Mouse (Mus musculus): ENCODE data around the gene Ptcd2. TPM values are rescaled to one million over a fixed set of nuclear protein-coding genes. Genes with fewer than 3 reads are reported as not detected.
A peak's percentile ranks its signal among the peaks of the same experiment; 100 is the strongest.

Ptcd2 gene
- total and polyA plus RNA-seq, 3 experiments, result 35.0 to 51.2 (median 49.6) TPM

DNA sequence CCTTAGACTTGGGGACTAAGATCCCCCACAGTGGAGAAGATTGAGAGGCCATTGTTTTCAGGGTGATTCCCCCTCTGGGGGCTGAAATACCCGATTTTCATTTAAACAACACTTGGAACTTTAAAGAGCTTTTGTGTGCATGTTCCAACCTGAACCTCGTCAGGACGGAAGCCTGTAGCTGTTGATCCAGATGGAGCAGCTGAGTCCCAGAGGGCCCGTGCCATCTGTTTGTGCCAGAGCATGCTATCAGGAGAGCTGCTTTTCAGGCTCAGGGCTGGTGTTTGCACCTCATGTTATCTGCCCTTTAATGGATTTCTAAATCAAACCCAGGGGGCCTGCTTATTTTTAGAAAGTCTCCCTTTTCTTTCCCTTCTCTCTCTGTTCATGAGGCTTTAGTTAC lies 19.4 kb upstream of the Ptcd2 start:
- Histone ChIP-seq H3K27ac (no peak overlapping the region), H3K36me3 (ENCODE audit: control insufficient read depth, insufficient read depth, low read length) (no peaks in the 10 kb centered on the region; the same call in 1 of the 2 replicates), H3K79me2 (replicated peaks; ENCODE audit: control insufficient read depth, insufficient read depth, low read length) (no peaks in the 10 kb centered on the region), H3K4me3 (no peak overlapping the region), H3K4me1 (ENCODE audit: control insufficient read depth, insufficient read depth, low read length) (no peaks in the 10 kb centered on the region), H3K9ac (ENCODE audit: low read depth, low read length) (no peak overlapping the region), H3K27me3 (ENCODE audit: control insufficient read depth, insufficient read depth, low read length) (no peaks in the 10 kb centered on the region)
- intact Hi-C loops (cut with DNase I), result no loop called here
- no peak for TF ChIP-seq EP300 (IDR thresholded peaks at IDR 0.05; ENCODE audit: insufficient read depth, low read depth, low read length)
- 48% methylated on average over 4 of the region's 4 CpGs for WGBS
- DNase-seq, result no peak

- H3K27me3 ChIP-seq (ENCODE audit: control insufficient read depth, insufficient read depth, low read length), result no peaks in the 10 kb centered on the region
- H3K79me2 ChIP-seq (replicated peaks; ENCODE audit: control insufficient read depth, insufficient read depth, low read length), result no peaks in the 10 kb centered on the region
- no peaks in the 10 kb centered on the region; the same call in 1 of the 2 replicates for H3K36me3 ChIP-seq (ENCODE audit: control insufficient read depth, insufficient read depth, low read length)
- DNase-seq, result no peak
- no peak overlapping the region for H3K9ac ChIP-seq (ENCODE audit: low read depth, low read length)
- intact Hi-C loops (cut with DNase I), result loop anchor here (5.0 kb wide), 1 partner anchor 593 kb away; no protein-coding TSS in a partner anchor
- no peak overlapping the region for H3K27ac ChIP-seq
- H3K4me3 ChIP-seq, result no peak overlapping the region
- TF ChIP-seq POLR2A (IDR thresholded peaks at IDR 0.05; ENCODE audit: insufficient read depth, low read depth, low read length) (no peak), EP300 (IDR thresholded peaks at IDR 0.05; ENCODE audit: insufficient read depth, low read depth, low read length) (no peak), CTCF (IDR thresholded peaks at IDR 0.05) (no peak)
- WGBS, result 94% methylated on average over 14 of the region's 14 CpGs
- no peaks in the 10 kb centered on the region for H3K4me1 ChIP-seq (ENCODE audit: control insufficient read depth, insufficient read depth, low read length)
These were observed 14.4 kb upstream of the Ptcd2 start for GRCm38 (mm10) chr13:99358921-99359320.

DNA sequence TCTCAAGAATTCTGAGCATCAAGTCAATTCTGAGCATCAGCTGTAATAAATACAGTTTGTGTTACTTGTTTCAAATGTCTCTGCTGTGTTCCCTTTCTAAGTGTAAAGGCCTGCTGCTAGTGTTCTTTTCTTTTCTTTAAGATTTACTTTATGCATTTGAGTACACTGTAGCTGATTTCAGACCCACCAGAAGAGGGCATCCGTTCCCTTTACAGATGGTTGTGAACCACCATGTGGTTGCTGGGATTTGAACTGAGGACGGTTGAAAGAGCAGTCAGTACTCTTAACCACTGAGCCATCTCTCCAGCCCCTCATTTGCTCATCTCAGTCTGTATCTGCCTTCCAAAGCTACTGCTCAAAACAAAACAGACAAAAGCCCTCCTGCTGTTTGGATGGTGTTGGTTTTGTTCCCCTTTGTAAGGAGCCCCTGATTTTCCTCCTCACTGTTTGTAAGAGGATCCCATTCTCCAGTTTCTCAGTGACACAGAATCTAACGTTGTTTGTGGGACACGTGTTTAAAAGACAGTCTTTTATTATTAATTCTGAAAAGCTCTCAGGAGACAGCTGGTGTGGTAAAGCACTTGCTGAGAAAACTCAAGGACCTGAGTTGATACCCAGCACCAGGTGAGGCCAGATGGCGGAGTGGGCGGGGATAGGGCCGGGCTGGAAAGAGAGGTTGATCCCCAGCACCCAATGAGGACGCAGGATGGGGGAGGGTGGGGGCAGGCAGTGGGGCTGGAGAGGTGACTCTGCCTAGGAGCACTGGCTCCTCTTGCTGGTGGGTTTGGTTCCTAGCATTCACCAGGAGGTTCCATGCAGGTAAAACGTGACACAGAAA lies 12.1 kb upstream of the Ptcd2 start:
- TF ChIP-seq CTCF (IDR thresholded peaks at IDR 0.05) (peak; percentile 43), EP300 (IDR thresholded peaks at IDR 0.05; ENCODE audit: insufficient read depth, low read depth, low read length) (no peak), POLR2A (IDR thresholded peaks at IDR 0.05; ENCODE audit: insufficient read depth, low read depth, low read length) (no peak)
- 69% methylated on average over 9 of the region's 9 CpGs for WGBS
- Histone ChIP-seq H3K4me3 (no peak overlapping the region), H3K27ac (no peak overlapping the region), H3K9ac (ENCODE audit: low read depth, low read length) (no peak overlapping the region), H3K79me2 (replicated peaks; ENCODE audit: control insufficient read depth, insufficient read depth, low read length) (no peaks in the 10 kb centered on the region), H3K36me3 (ENCODE audit: control insufficient read depth, insufficient read depth, low read length) (no peaks in the 10 kb centered on the region), H3K27me3 (ENCODE audit: control insufficient read depth, insufficient read depth, low read length) (no peaks in the 10 kb centered on the region), H3K4me1 (ENCODE audit: control insufficient read depth, insufficient read depth, low read length) (no peaks in the 10 kb centered on the region)
- intact Hi-C loops (cut with DNase I), result loop anchor here (5.0 kb wide), 1 partner anchor 596 kb away; no protein-coding TSS in a partner anchor
- DNase-seq, result no peak

DNA sequence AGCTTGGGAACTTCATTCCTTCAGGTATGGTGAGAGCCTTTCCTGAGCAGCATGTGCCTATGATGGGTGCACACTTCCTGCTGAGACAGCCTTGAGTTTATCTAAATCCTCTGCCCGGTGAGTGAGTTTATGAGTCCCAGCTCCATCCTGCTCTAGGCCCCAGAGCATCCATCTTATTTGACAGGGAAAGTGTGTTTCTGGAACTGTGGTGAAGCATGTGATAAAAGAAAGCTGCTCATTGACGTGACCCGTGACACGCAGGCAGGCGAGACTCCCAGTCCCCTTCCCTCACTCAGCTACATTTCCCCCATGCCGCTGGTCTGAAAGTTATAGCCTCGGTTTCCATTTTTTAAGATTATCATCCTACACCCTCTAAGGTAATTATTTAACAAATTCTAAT lies 11.4 kb upstream of the Ptcd2 start:
- no peaks in the 10 kb centered on the region for H3K79me2 ChIP-seq (replicated peaks; ENCODE audit: control insufficient read depth, insufficient read depth, low read length)
- TF ChIP-seq POLR2A (IDR thresholded peaks at IDR 0.05; ENCODE audit: insufficient read depth, low read depth, low read length) (no peak), EP300 (IDR thresholded peaks at IDR 0.05; ENCODE audit: insufficient read depth, low read depth, low read length) (no peak), CTCF (IDR thresholded peaks at IDR 0.05) (no peak)

GRCm38 (mm10) chr13:99355072-99355471 lies 10.6 kb upstream of the Ptcd2 start:
- H3K9ac ChIP-seq (ENCODE audit: low read depth, low read length), result no peak overlapping the region

More for the DNA sequence above, 11.4 kb upstream of the Ptcd2 start:
- no peak for DNase-seq
- no peak overlapping the region for H3K27ac ChIP-seq
- WGBS, result 84% methylated on average over 7 of the region's 7 CpGs
- no peaks in the 10 kb centered on the region for H3K27me3 ChIP-seq (ENCODE audit: control insufficient read depth, insufficient read depth, low read length)
- H3K9ac ChIP-seq (ENCODE audit: low read depth, low read length), result no peak overlapping the region
- intact Hi-C loops (cut with DNase I), result loop anchor here (5.0 kb wide), 1 partner anchor 596 kb away; no protein-coding TSS in a partner anchor
- H3K4me1 ChIP-seq (ENCODE audit: control insufficient read depth, insufficient read depth, low read length), result no peaks in the 10 kb centered on the region
- no peak overlapping the region for H3K4me3 ChIP-seq
- no peaks in the 10 kb centered on the region for H3K36me3 ChIP-seq (ENCODE audit: control insufficient read depth, insufficient read depth, low read length)

DNA sequence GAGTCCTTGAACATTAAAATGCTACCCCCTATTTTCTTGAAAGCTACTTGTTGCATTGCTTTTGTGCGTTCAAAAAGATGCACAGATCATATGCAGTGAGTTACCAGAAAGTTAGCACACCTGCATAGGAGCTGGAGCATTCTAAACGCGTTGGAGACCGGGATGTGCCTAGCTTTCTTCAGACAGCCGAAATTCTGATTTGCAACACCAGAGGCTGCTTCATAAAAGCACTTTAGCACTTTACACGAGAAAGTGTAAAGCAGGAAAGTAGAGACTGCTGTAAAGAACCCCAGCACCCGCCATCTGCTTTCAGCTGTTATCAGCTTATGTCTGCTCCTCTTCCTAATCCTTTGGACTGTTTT lies 9.0 kb upstream of the Ptcd2 start:
- H3K4me1 ChIP-seq (ENCODE audit: control insufficient read depth, insufficient read depth, low read length), result no peaks in the 10 kb centered on the region
- peak overlapping the region; percentile 34 for H3K9ac ChIP-seq (ENCODE audit: low read depth, low read length)
- TF ChIP-seq POLR2A (IDR thresholded peaks at IDR 0.05; ENCODE audit: insufficient read depth, low read depth, low read length) (no peak; the same call in 1 of the 2 replicates), EP300 (IDR thresholded peaks at IDR 0.05; ENCODE audit: insufficient read depth, low read depth, low read length) (no peak), CTCF (IDR thresholded peaks at IDR 0.05) (no peak)
- peak overlapping the region; percentile 97 for H3K27ac ChIP-seq
- WGBS, result 4% methylated on average over 7 of the region's 7 CpGs
- DNase-seq, result no peak
- peak overlapping the region; percentile 64 for H3K4me3 ChIP-seq
- no peaks in the 10 kb centered on the region for H3K36me3 ChIP-seq (ENCODE audit: control insufficient read depth, insufficient read depth, low read length)
- no peaks in the 10 kb centered on the region for H3K79me2 ChIP-seq (replicated peaks; ENCODE audit: control insufficient read depth, insufficient read depth, low read length)
- H3K27me3 ChIP-seq (ENCODE audit: control insufficient read depth, insufficient read depth, low read length), result no peaks in the 10 kb centered on the region
- intact Hi-C loops (cut with DNase I), result loop anchor here (1.0 to 5.0 kb wide), 2 partner anchors 484 to 649 kb away; no protein-coding TSS in a partner anchor

More at GRCm38 (mm10) chr13:99355072-99355471, 10.6 kb upstream of the Ptcd2 start:
- H3K79me2 ChIP-seq (replicated peaks; ENCODE audit: control insufficient read depth, insufficient read depth, low read length), result no peaks in the 10 kb centered on the region
- DNase-seq, result no peak
- H3K4me1 ChIP-seq (ENCODE audit: control insufficient read depth, insufficient read depth, low read length), result no peaks in the 10 kb centered on the region
- H3K27ac ChIP-seq, result no peak overlapping the region
- no peak for TF ChIP-seq CTCF (IDR thresholded peaks at IDR 0.05)
- TF ChIP-seq POLR2A (IDR thresholded peaks at IDR 0.05; ENCODE audit: insufficient read depth, low read depth, low read length), result no peak
- no peak for TF ChIP-seq EP300 (IDR thresholded peaks at IDR 0.05; ENCODE audit: insufficient read depth, low read depth, low read length)
- intact Hi-C loops (cut with DNase I), result loop anchor here (5.0 kb wide), 1 partner anchor 597 kb away; no protein-coding TSS in a partner anchor
- no peaks in the 10 kb centered on the region for H3K36me3 ChIP-seq (ENCODE audit: control insufficient read depth, insufficient read depth, low read length)
- no peak overlapping the region for H3K4me3 ChIP-seq
- 92% methylated on average over 6 of the region's 6 CpGs for WGBS
- H3K27me3 ChIP-seq (ENCODE audit: control insufficient read depth, insufficient read depth, low read length), result no peaks in the 10 kb centered on the region
